Mouse (Mus musculus): ENCODE measurements around the gene Rph3a. TPM values are rescaled to one million over a fixed set of nuclear protein-coding genes. Genes with fewer than 3 reads are reported as not detected.

Gene Rph3a
- polyA plus RNA-seq (2015; fragmentation: Nextera tagmentation; extraction: Ambion mirVana), result 0.13 and 0.16 TPM in 2 replicates

- no peak for ATAC-seq
- no peaks in the 10 kb centered on the region for H3K4me1 ChIP-seq (ENCODE audit: control insufficient read depth, insufficient read depth, low read length)
- no peak within 1 kb of the TSS for H3K4me2 ChIP-seq (ENCODE audit: low read depth, low read length)
- no peaks in the 10 kb centered on the region for H3K36me3 ChIP-seq (ENCODE audit: control insufficient read depth, insufficient read depth, low read length)
- H3K27me3 ChIP-seq (replicated peaks; ENCODE audit: control insufficient read depth, insufficient read depth, low read length), result peaks cover 6% of the 10 kb centered on the region; the same call in 1 of the 2 replicates
- WGBS, result 68% methylated on average over 12 of the region's 12 CpGs
- H3K9ac ChIP-seq (ENCODE audit: low read depth, low read length), result no peak within 1 kb of the TSS
- no peak within 1 kb of the TSS for H3K4me3 ChIP-seq (ENCODE audit: low read length)
- no peaks in the 10 kb centered on the region for H3K9me3 ChIP-seq (ENCODE audit: control insufficient read depth, low read length)
- no peak within 1 kb of the TSS for H3K27ac ChIP-seq (ENCODE audit: low read length)
Observed at GRCm38 (mm10) chr5:121009811-121010569, at the start of gene Rph3a. Rph3a (minus strand) TSS chr5:121010092.

GRCm38 (mm10) chr5:121058261-121058660 lies 48.4 kb upstream of the Rph3a start:
- H3K4me1 ChIP-seq (ENCODE audit: control insufficient read depth, insufficient read depth, low read length), result no peaks in the 10 kb centered on the region
- H3K27me3 ChIP-seq (replicated peaks; ENCODE audit: control insufficient read depth, insufficient read depth, low read length), result no peaks in the 10 kb centered on the region
- no peak for ATAC-seq
- H3K36me3 ChIP-seq (ENCODE audit: control insufficient read depth, insufficient read depth, low read length), result no peaks in the 10 kb centered on the region
- no peaks in the 10 kb centered on the region for H3K9me3 ChIP-seq (ENCODE audit: control insufficient read depth, low read length)
- H3K27ac ChIP-seq (ENCODE audit: low read length), result no peak overlapping the region
- no peak overlapping the region for H3K4me2 ChIP-seq (ENCODE audit: low read depth, low read length)
- WGBS, result 86% methylated on average over 11 of the region's 11 CpGs
- no peak overlapping the region for H3K4me3 ChIP-seq (ENCODE audit: low read length)
- no peak overlapping the region for H3K9ac ChIP-seq (ENCODE audit: low read depth, low read length)

GRCm38 (mm10) chr5:121053886-121054285 lies 44.0 kb upstream of the Rph3a start:
- H3K9me3 ChIP-seq (ENCODE audit: control insufficient read depth, low read length), result no peaks in the 10 kb centered on the region
- H3K4me2 ChIP-seq (ENCODE audit: low read depth, low read length), result no peak overlapping the region
- H3K27me3 ChIP-seq (replicated peaks; ENCODE audit: control insufficient read depth, insufficient read depth, low read length), result no peaks in the 10 kb centered on the region
- 77% methylated on average over 9 of the region's 9 CpGs for WGBS
- H3K9ac ChIP-seq (ENCODE audit: low read depth, low read length), result no peak overlapping the region
- no peak overlapping the region for H3K27ac ChIP-seq (ENCODE audit: low read length)
- no peaks in the 10 kb centered on the region for H3K4me1 ChIP-seq (ENCODE audit: control insufficient read depth, insufficient read depth, low read length)
- no peak for ATAC-seq
- no peaks in the 10 kb centered on the region for H3K36me3 ChIP-seq (ENCODE audit: control insufficient read depth, insufficient read depth, low read length)
- no peak overlapping the region for H3K4me3 ChIP-seq (ENCODE audit: low read length)

GRCm38 (mm10) chr5:121041791-121042190 lies 31.9 kb upstream of the Rph3a start:
- 64% methylated on average over 9 of the region's 9 CpGs for WGBS
- no peaks in the 10 kb centered on the region for H3K4me1 ChIP-seq (ENCODE audit: control insufficient read depth, insufficient read depth, low read length)
- no peak overlapping the region for H3K4me3 ChIP-seq (ENCODE audit: low read length)
- ATAC-seq, result no peak
- no peaks in the 10 kb centered on the region for H3K9me3 ChIP-seq (ENCODE audit: control insufficient read depth, low read length)
- no peak overlapping the region for H3K27ac ChIP-seq (ENCODE audit: low read length)
- H3K4me2 ChIP-seq (ENCODE audit: low read depth, low read length), result no peak overlapping the region
- H3K9ac ChIP-seq (ENCODE audit: low read depth, low read length), result no peak overlapping the region
- H3K27me3 ChIP-seq (replicated peaks; ENCODE audit: control insufficient read depth, insufficient read depth, low read length), result no peaks in the 10 kb centered on the region
- H3K36me3 ChIP-seq (ENCODE audit: control insufficient read depth, insufficient read depth, low read length), result no peaks in the 10 kb centered on the region

GRCm38 (mm10) chr5:121039465-121039864 lies 29.6 kb upstream of the Rph3a start:
- H3K4me2 ChIP-seq (ENCODE audit: low read depth, low read length), result no peak overlapping the region
- no peak overlapping the region for H3K4me3 ChIP-seq (ENCODE audit: low read length)
- no peak for ATAC-seq
- WGBS, result 79% methylated on average over 9 of the region's 9 CpGs
- H3K27me3 ChIP-seq (replicated peaks; ENCODE audit: control insufficient read depth, insufficient read depth, low read length), result no peaks in the 10 kb centered on the region
- no peaks in the 10 kb centered on the region for H3K36me3 ChIP-seq (ENCODE audit: control insufficient read depth, insufficient read depth, low read length)
- H3K27ac ChIP-seq (ENCODE audit: low read length), result no peak overlapping the region
- no peaks in the 10 kb centered on the region for H3K4me1 ChIP-seq (ENCODE audit: control insufficient read depth, insufficient read depth, low read length)
- no peaks in the 10 kb centered on the region for H3K9me3 ChIP-seq (ENCODE audit: control insufficient read depth, low read length)
- no peak overlapping the region for H3K9ac ChIP-seq (ENCODE audit: low read depth, low read length)

GRCm38 (mm10) chr5:121030161-121030560 lies 20.3 kb upstream of the Rph3a start:
- Histone ChIP-seq H3K4me2 (ENCODE audit: low read depth, low read length) (no peak overlapping the region), H3K9ac (ENCODE audit: low read depth, low read length) (no peak overlapping the region), H3K27ac (ENCODE audit: low read length) (no peak overlapping the region), H3K27me3 (replicated peaks; ENCODE audit: control insufficient read depth, insufficient read depth, low read length) (no peaks in the 10 kb centered on the region; the same call in 1 of the 2 replicates), H3K4me3 (ENCODE audit: low read length) (no peak overlapping the region), H3K4me1 (ENCODE audit: control insufficient read depth, insufficient read depth, low read length) (no peaks in the 10 kb centered on the region), H3K36me3 (ENCODE audit: control insufficient read depth, insufficient read depth, low read length) (no peaks in the 10 kb centered on the region), H3K9me3 (ENCODE audit: control insufficient read depth, low read length) (no peaks in the 10 kb centered on the region)
- 73% methylated on average over 9 of the region's 9 CpGs for WGBS
- ATAC-seq, result no peak

- Histone ChIP-seq H3K4me3 (ENCODE audit: low read length) (no peak overlapping the region), H3K4me1 (ENCODE audit: control insufficient read depth, insufficient read depth, low read length) (no peaks in the 10 kb centered on the region), H3K27me3 (replicated peaks; ENCODE audit: control insufficient read depth, insufficient read depth, low read length) (no peaks in the 10 kb centered on the region), H3K27ac (ENCODE audit: low read length) (no peak overlapping the region), H3K36me3 (ENCODE audit: control insufficient read depth, insufficient read depth, low read length) (no peaks in the 10 kb centered on the region), H3K4me2 (ENCODE audit: low read depth, low read length) (no peak overlapping the region), H3K9ac (ENCODE audit: low read depth, low read length) (no peak overlapping the region), H3K9me3 (ENCODE audit: control insufficient read depth, low read length) (no peaks in the 10 kb centered on the region)
- 77% methylated on average over 9 of the region's 9 CpGs for WGBS
- no peak for ATAC-seq
Observed at GRCm38 (mm10) chr5:121019505-121019904, 9.6 kb upstream of the Rph3a start.

- no peak overlapping the region for H3K9ac ChIP-seq (ENCODE audit: low read depth, low read length)
- H3K4me2 ChIP-seq (ENCODE audit: low read depth, low read length), result no peak overlapping the region
- WGBS, result 69% methylated on average over 5 of the region's 5 CpGs
- no peak for ATAC-seq
- 0 out of 2 replicates have a peak, but pooled peaks cover 2% of the 10 kb centered on the region for H3K27me3 ChIP-seq (replicated peaks; ENCODE audit: control insufficient read depth, insufficient read depth, low read length)
- no peaks in the 10 kb centered on the region for H3K36me3 ChIP-seq (ENCODE audit: control insufficient read depth, insufficient read depth, low read length)
- H3K9me3 ChIP-seq (ENCODE audit: control insufficient read depth, low read length), result no peaks in the 10 kb centered on the region
- H3K27ac ChIP-seq (ENCODE audit: low read length), result no peak overlapping the region
- H3K4me1 ChIP-seq (ENCODE audit: control insufficient read depth, insufficient read depth, low read length), result no peaks in the 10 kb centered on the region
- H3K4me3 ChIP-seq (ENCODE audit: low read length), result no peak overlapping the region
Observed at GRCm38 (mm10) chr5:121017699-121018098, 7.8 kb upstream of the Rph3a start.

- Histone ChIP-seq H3K4me3 (ENCODE audit: low read length) (no peak overlapping the region), H3K9ac (ENCODE audit: low read depth, low read length) (no peak overlapping the region), H3K4me2 (ENCODE audit: low read depth, low read length) (no peak overlapping the region), H3K27me3 (replicated peaks; ENCODE audit: control insufficient read depth, insufficient read depth, low read length) (0 out of 2 replicates have a peak, but pooled peaks cover 2% of the 10 kb centered on the region), H3K27ac (ENCODE audit: low read length) (no peak overlapping the region), H3K4me1 (ENCODE audit: control insufficient read depth, insufficient read depth, low read length) (no peaks in the 10 kb centered on the region), H3K9me3 (ENCODE audit: control insufficient read depth, low read length) (no peaks in the 10 kb centered on the region), H3K36me3 (ENCODE audit: control insufficient read depth, insufficient read depth, low read length) (no peaks in the 10 kb centered on the region)
- ATAC-seq, result no peak
- 29% methylated on average over 12 of the region's 12 CpGs for WGBS
Observed at GRCm38 (mm10) chr5:121016405-121016804, 6.5 kb upstream of the Rph3a start.

All from intestine, embryonic 16.5 days (tissue).